Mouse (Mus musculus): ENCODE measurements around the gene Bmp2k.

The Bmp2k gene

DNA sequence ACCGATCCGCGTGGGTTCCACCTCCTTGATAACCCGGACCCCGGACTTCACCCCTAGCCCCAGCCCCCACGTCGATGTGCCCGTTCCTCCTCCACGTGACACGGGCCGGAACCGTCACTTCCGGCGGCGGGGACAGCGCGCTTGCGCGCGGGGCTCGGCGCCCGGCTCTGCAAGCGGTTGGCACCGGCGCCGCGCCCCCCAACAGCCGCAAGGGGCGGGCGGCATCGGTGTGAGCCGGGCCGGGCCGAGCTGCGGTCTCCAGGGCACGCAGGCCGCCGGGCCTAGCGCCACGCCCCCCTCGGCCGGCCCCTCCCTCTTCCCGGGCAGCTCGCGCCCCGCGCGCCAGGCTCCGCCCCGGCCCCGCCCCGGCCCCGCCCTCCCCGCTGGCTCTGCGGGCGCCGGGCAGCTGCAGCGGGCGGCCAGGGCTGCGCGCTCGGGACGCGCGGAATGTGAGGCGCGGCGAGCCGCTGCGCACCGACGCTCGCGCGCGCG, at the start of gene Bmp2k:
Bmp2k (plus strand) TSS at position 380 of the 492 bp plus-strand sequence.
- peak; percentile 90 to 92 for DNase-seq

DNA sequence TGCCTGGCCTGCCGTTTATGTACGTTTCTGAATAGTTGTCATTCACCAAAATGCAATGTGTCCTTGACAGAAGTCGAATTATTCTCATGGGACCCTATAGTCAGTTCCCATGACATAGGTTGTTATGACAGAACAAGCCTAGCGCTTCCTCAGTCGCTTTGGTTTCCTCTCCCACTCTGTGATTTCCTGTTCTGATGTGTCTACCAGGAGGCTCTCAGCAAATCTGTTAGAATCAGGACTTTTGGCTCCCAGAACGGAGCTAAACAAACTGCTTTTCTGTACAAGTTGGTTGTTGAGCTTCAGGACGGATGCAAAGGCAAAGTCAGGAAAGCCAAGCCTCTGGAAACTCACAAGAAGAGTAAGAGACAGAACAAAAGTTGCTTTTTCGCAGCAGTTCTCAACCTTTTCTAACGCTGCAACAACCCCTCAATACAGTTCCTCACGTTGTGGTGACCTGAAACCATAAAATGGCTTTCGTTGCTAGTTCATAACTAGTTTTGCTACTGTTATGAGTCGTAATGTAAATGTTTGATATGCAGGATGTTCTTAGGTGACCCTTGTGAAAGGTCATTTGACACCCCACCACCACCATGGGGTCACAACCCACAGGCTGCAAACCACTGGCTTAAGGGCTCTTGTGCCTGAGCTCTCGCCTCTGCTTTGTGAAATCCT, 48.5 kb upstream of the Bmp2k start:
- no peak for DNase-seq

GRCm38 (mm10) chr5:96949839-96950666, 47.4 kb upstream of the Bmp2k start:
- DNase-seq = no peak

DNA sequence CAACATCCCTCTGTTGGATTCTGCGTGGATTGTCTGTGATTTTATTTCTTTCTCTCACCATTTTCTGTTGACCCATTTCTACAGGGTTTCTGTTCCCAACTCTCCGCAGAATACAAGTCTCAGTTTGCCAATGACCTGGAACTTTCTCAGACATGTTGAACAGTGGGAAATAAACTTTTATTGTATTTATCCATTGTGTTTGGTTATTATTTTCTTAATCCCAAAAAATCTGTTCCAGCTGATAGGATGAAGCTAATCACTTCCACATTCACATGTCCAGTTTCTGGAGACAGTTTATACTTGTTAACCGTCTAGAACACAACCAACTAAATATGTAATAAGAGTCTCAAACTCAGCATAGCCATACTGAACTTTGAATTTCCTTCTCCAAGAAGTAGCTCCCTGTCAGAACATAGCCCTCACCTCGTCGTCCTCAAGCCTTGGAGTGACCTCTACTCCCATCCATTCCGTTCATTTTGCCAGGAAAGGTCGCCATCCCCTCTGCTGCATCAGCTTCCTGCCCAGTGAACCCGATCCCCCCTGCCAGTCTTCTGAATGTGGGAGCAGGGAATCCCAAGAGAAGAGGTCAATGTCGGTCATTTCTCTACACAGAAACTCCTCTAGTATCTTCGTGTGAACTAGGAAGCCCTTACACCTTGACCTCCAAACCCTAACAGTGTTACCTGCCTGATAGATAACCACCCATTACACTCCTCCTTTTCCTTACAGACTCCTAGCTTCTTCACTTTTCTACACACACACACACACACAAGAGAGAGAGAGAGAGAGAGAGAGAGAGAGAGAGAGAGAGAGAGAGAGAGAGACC, 46.6 kb upstream of the Bmp2k start:
- peak; percentile 46 to 48 for DNase-seq

DNA sequence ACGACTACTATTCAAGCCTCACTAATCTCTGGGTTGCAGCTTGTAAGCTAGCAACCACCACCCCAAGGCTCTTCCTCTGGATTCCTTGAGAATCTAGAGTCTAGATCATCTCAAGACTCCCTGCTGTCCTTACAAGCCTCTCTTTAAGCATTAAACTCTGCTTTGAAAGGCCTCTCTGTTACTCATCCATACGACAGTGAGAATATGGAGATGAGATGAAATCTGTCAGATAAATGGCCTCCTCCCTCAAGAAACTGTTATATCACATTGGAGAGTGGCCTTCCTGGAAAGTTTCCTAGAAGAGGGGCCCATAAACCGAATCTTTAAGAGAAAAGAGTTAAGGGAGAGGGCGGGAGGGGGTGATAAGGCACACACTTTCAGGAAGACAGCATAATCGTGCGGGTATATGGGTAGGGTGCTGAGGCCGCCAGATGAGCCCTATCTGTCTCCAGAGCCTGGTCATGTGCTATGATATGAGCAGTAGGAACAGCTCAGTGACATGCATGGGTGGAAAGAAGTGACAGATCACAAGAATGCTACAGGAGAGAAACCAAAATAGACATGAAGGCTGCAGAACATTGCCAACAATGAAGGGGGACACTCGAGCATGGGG, 45.9 kb upstream of the Bmp2k start:
- DNase-seq = no peak

DNA sequence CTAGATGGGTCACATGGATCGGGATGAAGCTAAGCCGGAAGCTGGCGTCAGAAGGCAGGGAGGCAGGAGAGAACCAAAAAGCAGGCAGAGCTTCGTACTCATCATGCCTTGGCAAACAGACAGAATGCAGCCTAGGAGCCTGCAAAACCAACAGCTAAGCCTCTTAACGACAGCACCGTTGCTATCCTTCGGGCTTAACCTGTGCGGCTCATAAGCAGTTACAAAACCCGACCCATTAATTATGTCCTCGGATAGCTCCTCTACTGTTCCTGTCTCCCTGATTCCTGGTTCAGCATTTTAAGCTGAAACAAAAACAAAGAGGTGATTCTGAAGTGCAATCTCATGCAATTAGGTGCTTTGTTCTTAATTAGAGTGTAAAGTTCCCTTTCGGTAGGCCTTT, 43.4 kb upstream of the Bmp2k start:
- DNase-seq = no peak

DNA sequence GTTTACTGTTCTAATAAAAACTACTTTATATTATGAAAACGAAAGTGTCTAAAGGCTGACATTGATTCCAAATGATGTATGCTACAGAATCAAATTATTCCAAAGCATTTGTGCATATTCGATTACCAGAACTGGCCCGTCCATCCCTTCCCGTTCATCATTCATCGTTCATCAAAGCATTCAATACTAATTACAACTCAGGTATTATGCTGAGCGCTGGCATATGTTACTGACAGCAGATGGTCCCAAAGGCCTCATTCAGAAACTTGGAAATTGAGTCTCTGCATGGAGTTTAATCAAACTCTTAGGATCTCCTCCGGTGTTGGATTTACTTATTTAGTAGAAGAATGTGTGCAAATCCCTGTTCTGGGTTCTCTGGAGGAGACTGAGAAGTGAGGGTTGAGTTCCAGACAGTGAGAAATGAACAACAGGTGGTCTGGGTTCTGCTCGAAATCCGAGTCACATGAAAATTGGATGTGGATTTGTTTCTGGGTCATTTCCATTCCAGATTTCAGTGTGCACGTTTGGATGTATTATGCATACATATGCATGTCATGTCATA, 42.9 kb upstream of the Bmp2k start:
- DNase-seq = no peak

- no peak for DNase-seq
Observed at GRCm38 (mm10) chr5:96956926-96957325, 40.6 kb upstream of the Bmp2k start.

DNA sequence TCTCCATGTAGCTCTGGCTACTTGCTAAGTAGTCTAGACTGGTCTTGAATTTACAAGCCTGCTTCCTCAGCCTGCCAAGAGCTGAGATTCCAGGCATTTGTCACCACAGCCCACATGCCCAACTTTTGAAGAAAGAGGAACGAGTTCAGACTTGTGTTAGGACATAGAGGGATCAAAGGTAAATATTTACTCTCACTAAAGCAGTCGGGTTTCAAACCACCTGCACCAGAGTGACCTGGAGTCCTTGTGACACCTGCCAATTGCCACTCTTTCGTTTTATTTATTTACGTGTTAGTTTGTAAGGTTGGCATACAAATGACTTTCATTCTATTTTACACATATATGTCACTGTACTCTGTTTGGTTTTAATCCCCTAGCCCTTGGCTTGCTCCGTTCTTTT, 36.4 kb upstream of the Bmp2k start:
- peak in 1 of 2 experiments; percentile 53 for DNase-seq

DNA sequence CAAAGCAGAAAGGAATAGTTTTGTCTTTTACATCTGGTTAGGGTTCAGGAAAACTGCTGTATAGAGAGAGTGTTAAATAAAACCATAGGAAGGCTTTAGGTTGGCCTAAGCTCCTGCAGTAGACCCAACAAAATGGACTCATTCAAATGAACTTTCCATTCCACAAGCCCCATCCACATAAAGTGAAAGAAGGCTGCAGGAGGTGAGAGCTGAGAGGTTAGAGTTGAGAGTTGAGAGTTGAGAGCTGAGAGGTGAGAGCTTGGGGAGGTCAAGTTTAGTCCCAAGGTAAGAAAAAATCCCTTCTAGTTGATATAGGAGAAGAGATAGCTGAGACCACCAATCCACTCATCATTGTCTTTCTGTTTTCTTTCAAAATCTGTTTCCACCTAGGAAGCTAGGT, 35.6 kb upstream of the Bmp2k start:
- DNase-seq = no peak

GRCm38 (mm10) chr5:96962252-96962933, 35.1 kb upstream of the Bmp2k start:
- DNase-seq = peak; percentile 27 to 54

DNA sequence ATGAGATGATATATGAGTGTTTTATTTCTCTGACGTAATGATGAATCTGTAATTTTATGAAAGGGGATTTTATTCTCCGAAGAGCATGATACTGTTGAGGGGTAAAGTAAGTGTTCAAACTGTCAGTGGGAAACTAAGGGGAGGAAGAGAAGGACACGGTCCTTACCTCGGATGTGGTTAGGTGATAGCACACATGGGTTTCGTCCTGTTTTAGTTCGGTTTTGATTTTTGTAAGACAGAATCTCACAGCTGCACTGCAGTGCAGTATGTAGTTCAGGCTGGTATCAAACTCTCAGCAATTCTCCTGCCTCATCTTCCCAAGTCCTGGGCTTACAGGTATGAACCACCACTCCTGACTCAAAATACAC, 34.6 kb upstream of the Bmp2k start:
- DNase-seq = no peak

- DNase-seq = peak; percentile 64 to 77
Observed at GRCm38 (mm10) chr5:96964062-96965028, 33.1 kb upstream of the Bmp2k start.

- DNase-seq = peak; percentile 26 to 27
Observed at GRCm38 (mm10) chr5:96965029-96965403, 32.5 kb upstream of the Bmp2k start.

DNA sequence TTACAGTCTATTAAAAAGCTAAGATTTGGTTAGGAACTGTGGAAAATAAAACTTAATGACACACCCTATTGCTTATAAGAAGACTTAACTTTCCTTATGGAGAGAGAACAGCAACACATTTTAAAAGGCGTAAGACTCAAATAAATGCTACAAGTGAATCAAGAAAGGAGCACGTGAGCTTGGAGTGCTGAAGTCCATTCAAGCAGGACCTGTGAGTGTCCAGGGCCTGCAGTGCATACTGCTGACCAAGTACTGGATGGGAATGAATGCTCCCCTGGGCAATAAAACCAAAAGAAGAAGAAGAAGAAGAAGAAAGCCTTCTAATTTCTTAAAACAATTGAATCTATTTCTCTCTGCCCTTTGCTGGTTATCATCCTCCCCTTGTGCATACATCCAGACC, 32.0 kb upstream of the Bmp2k start:
- peak; percentile 64 to 74 for DNase-seq

GRCm38 (mm10) chr5:96968628-96969027, 28.9 kb upstream of the Bmp2k start:
- DNase-seq = peak; percentile 55

- DNase-seq = no peak
Observed at GRCm38 (mm10) chr5:96969032-96969431, 28.5 kb upstream of the Bmp2k start.

DNA sequence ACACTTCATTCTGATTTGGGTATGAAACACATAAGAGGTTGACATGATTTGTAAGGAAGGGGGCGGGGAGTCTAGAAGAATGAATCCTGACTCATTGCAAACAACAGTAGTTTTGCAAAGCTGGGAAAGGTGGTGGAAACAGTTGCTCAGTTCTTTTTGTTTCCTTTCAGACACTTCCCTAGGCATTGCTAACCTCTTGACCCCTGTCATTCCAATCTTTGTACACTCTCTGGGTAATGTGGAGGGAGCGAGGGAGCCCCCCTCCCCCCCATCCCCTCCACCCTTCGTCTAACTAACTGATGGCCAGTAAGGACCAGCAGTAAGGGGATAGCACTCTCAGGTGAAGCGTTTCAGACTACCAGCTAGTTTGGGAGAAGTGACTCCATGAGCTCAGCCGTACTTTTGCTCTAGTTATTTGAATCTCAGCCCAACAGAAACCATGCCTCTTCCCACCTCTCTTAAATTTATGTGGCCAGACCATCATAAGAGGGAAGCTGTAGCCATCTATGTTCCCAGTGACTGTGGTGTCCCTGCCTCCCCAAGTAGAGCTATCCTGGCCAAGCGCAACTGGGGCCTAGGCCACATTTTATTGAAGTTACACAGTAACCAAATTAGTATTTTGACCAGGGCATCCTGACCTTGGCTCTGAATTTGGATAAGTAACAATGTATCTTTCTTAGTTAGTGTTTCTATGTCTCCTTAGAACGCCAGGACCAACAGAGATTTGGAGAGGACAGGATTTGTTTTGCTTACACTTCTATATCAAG, 27.6 kb upstream of the Bmp2k start:
- DNase-seq = peak; percentile 69 to 81

DNA sequence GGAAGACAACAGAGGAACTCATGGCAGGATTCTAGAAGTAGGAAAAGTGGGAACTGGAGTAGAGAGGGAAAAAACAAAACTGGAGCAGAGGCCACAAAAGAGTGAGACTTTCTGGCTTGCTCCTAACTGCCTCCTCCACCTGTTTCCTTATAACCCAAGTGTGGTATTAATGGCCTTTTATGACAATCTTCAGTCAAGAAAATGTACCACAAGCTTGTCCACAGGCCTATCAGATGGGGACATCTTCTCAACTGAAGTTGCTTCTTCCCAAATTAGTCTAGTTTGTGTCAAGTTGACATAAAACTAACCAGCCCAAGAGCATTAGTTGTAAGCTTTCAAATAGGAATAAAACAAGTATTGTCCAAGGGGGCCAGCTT, 27.0 kb upstream of the Bmp2k start:
- no peak for DNase-seq

Data from kidney, adult 8-10 months (tissue).